Mouse (Mus musculus) myocyte (in vitro differentiated cells): ENCODE data around the gene Zfp106.

Experiments used
- CEBPB ChIP-seq: IDR thresholded peaks from 2 replicates; pipeline ENCODE4 v1.6.1; 2011; ENCODE audit warnings: mild to moderate bottlenecking, moderate library complexity; ENCODE audit not compliant: poor library complexity, insufficient read depth, severe bottlenecking
- MAX ChIP-seq: IDR thresholded peaks from one replicate; pipeline ENCODE4 v1.6.1; 2011; ENCODE audit warnings: low read depth, mild to moderate bottlenecking, control low read depth
- MYOD1 ChIP-seq, 3 experiments: IDR thresholded peaks; one replicate each; pipeline ENCODE4 v1.6.1; 2011; ENCODE audit warnings: control low read depth in 2 of 3, low read depth in 2 of 3, mild to moderate bottlenecking in 2 of 3, moderate library complexity in 1 of 3; ENCODE audit not compliant: insufficient read length in 2 of 3, control insufficient read depth in 1 of 3
- MYOG ChIP-seq, 3 experiments: IDR thresholded peaks; one replicate each; pipeline ENCODE4 v1.6.1; 2011; ENCODE audit warnings: control low read depth in 2 of 3, low read depth in 2 of 3, mild to moderate bottlenecking in 2 of 3; ENCODE audit not compliant: insufficient read length in 2 of 3, control insufficient read depth in 1 of 3, insufficient read depth in 1 of 3
- POLR2A ChIP-seq: IDR thresholded peaks from one replicate; pipeline ENCODE4 v1.6.1; 2011; ENCODE audit warnings: low read depth, mild to moderate bottlenecking, control low read depth, moderate library complexity; ENCODE audit not compliant: insufficient read length
- POLR2AphosphoS2 ChIP-seq: IDR thresholded peaks from one replicate; pipeline ENCODE4 v1.6.1; 2011; ENCODE audit warnings: low read depth, control low read depth; ENCODE audit not compliant: insufficient read length
- SRF ChIP-seq: IDR thresholded peaks from one replicate; pipeline ENCODE4 v1.6.1; 2011; ENCODE audit warnings: low read depth; ENCODE audit not compliant: control insufficient read depth, insufficient read length
- TCF12 ChIP-seq: IDR thresholded peaks from one replicate; pipeline ENCODE4 v1.6.1; 2011; ENCODE audit warnings: mild to moderate bottlenecking, control low read depth; ENCODE audit not compliant: poor library complexity, insufficient read depth, severe bottlenecking
- TCF3 ChIP-seq: IDR thresholded peaks from one replicate; pipeline ENCODE4 v1.6.1; 2011; ENCODE audit warnings: low read depth, control low read depth; ENCODE audit not compliant: insufficient read length
- USF1 ChIP-seq: IDR thresholded peaks from one replicate; pipeline ENCODE4 v1.6.1; 2011; ENCODE audit warnings: low read depth, mild to moderate bottlenecking, control low read depth, moderate library complexity

DNA sequence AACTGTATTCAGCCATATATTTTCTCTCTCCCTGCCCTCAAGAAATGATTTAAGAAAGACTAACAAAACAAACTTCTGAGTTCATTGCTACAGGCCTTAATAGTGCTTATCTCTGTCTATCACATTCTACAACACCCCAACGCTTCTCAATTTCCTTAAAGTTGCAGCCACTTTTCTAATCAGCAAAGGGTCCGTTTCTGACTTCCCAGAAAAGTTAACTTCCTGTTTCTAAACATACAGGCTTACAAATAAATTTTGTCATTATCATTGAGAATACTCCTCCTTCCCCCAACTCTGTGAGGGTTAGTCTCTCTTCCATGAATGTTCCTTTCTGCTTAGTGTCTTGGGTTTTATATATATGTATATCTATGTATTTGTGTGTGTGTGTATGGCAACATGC, 1.7 kb upstream of the Zfp106 start:
- no peak for TF ChIP-seq POLR2A
- TF ChIP-seq MYOG (IDR thresholded peaks at IDR 0.05; ENCODE audit: control insufficient read depth in 1 of 3, insufficient read depth in 1 of 3, insufficient read length in 2 of 3, low read depth in 2 of 3): no peak
- TF ChIP-seq MAX: no peak
- TF ChIP-seq MYOD1 (IDR thresholded peaks at IDR 0.05; ENCODE audit: control insufficient read depth in 1 of 3, insufficient read length in 2 of 3, low read depth in 2 of 3): no peak
- no peak for TF ChIP-seq USF1
- no peak for TF ChIP-seq POLR2AphosphoS2
- no peak for TF ChIP-seq CEBPB
- TF ChIP-seq TCF12: no peak
- TF ChIP-seq SRF: no peak
- TF ChIP-seq TCF3: no peak
